Mouse (Mus musculus): ENCODE measurements at regions not wholly inside any gene's neighbourhood (a gene's known extent, or its start where the extent isn't known, plus 50 kb on each side); places are given as distances from the start of the nearest gene placed in this dataset.

GRCm38 (mm10) chr8:49845575-49845974 is 1001.8 kb upstream of the Tenm3 start:
- no peak for DNase-seq (ENCODE audit: low read depth, low spot score)

GRCm38 (mm10) chr8:49831970-49832369 is 988.2 kb upstream of the Tenm3 start:
- no peak for DNase-seq (ENCODE audit: low read depth, low spot score)

- DNase-seq (ENCODE audit: low read depth, low spot score) = peak; percentile 45
These were observed 985.6 kb upstream of the Tenm3 start for GRCm38 (mm10) chr8:49829345-49829744.

GRCm38 (mm10) chr8:49826231-49826630 is 982.5 kb upstream of the Tenm3 start:
- DNase-seq (ENCODE audit: low read depth, low spot score) = no peak

GRCm38 (mm10) chr8:49825000-49825399 is 981.2 kb upstream of the Tenm3 start:
- no peak for DNase-seq (ENCODE audit: low read depth, low spot score)

GRCm38 (mm10) chr8:49822791-49823190 is 979.0 kb upstream of the Tenm3 start:
- DNase-seq (ENCODE audit: low read depth, low spot score) = no peak

- DNase-seq (ENCODE audit: low read depth, low spot score) = no peak
These were observed 955.5 kb upstream of the Tenm3 start for GRCm38 (mm10) chr8:49799236-49799635.

GRCm38 (mm10) chr8:49796741-49797140 is 953.0 kb upstream of the Tenm3 start:
- DNase-seq (ENCODE audit: low read depth, low spot score) = no peak

- DNase-seq (ENCODE audit: low read depth, low spot score) = no peak
These were observed 950.7 kb upstream of the Tenm3 start for GRCm38 (mm10) chr8:49794491-49794890.

- DNase-seq (ENCODE audit: low read depth, low spot score) = no peak
These were observed 926.1 kb upstream of the Tenm3 start for GRCm38 (mm10) chr8:49769829-49770228.

- no peak for DNase-seq (ENCODE audit: low read depth, low spot score)
These were observed 894.3 kb upstream of the Tenm3 start for GRCm38 (mm10) chr8:49738043-49738442.

GRCm38 (mm10) chr8:49729156-49729555 is 885.4 kb upstream of the Tenm3 start:
- no peak for DNase-seq (ENCODE audit: low read depth, low spot score)

- DNase-seq (ENCODE audit: low read depth, low spot score) = no peak
These were observed 868.6 kb upstream of the Tenm3 start for GRCm38 (mm10) chr8:49712371-49712770.

- no peak for DNase-seq (ENCODE audit: low read depth, low spot score)
These were observed 865.0 kb upstream of the Tenm3 start for GRCm38 (mm10) chr8:49708701-49709100.

- DNase-seq (ENCODE audit: low read depth, low spot score) = no peak
These were observed 855.3 kb upstream of the Tenm3 start for GRCm38 (mm10) chr8:49699058-49699457.

GRCm38 (mm10) chr8:49696709-49697108 is 853.0 kb upstream of the Tenm3 start:
- no peak for DNase-seq (ENCODE audit: low read depth, low spot score)
